Comparison of ENCODE assay signal across 9 mouse cellular contexts in genomic region chr6:90678759-90679158, GRCm38 (mm10).
DNase-seq lines count a peak whose midpoint lies in the region; ATAC-seq and TF ChIP-seq lines count a peak whose summit lies in the region.
"Had no signal": no experiment of that assay in that cellular context is flagged by ENCODE, and none has a peak within 500 bp of the region (broad histone marks: within the 10 kb centered on the region; RNA-seq: fewer than 3 reads in every experiment).

No protein-coding gene starts in this region.

- no peak for DNase-seq in forebrain, postnatal 0 days
- DNase-seq in forebrain, embryonic 11.5 days (ENCODE audit: low spot score), result no peak
- DNase-seq in heart, postnatal 10 days, result peak; percentile 41 to 53
- no peak for DNase-seq in liver, embryonic 11.5 days (ENCODE audit: low spot score)
- DNase-seq in layer of hippocampus, adult 11-12 months (ENCODE audit: low spot score), result no peak
- DNase-seq in cerebellum, adult 8-10 months, result no peak
- DNase-seq: right cerebral cortex, postnatal 4 days had no signal

- no peaks in the 10 kb centered on the region for H3K4me1 ChIP-seq in forebrain, postnatal 0 days (ENCODE audit: insufficient read depth)
- H3K4me1 ChIP-seq in forebrain, embryonic 11.5 days (replicated peaks; ENCODE audit: control insufficient read depth, insufficient read depth, low read length), result no peaks in the 10 kb centered on the region
- H3K4me1 ChIP-seq in brown adipose tissue, adult 24 weeks (ENCODE audit: control insufficient read depth, insufficient read depth, insufficient read length, low read length), result peaks cover 29% of the 10 kb centered on the region
- H3K4me1 ChIP-seq in liver, embryonic 11.5 days (replicated peaks; ENCODE audit: control insufficient read depth, insufficient read depth, low read length), result peaks cover 7% of the 10 kb centered on the region

- peaks cover 47% of the 10 kb centered on the region for H3K36me3 ChIP-seq in forebrain, postnatal 0 days (ENCODE audit: insufficient read depth)
- H3K36me3 ChIP-seq in forebrain, embryonic 11.5 days (ENCODE audit: control insufficient read depth, insufficient read depth, low read length), result peaks cover 14% of the 10 kb centered on the region
- peaks cover 44% of the 10 kb centered on the region for H3K36me3 ChIP-seq in liver, embryonic 11.5 days (ENCODE audit: control insufficient read depth, insufficient read depth, low read length)

- TF ChIP-seq CTCF in forebrain, postnatal 0 days (IDR thresholded peaks at IDR 0.05; ENCODE audit: low read depth), result no peak

- no peaks in the 10 kb centered on the region for H3K9me3 ChIP-seq in forebrain, postnatal 0 days (ENCODE audit: low read length)
- no peaks in the 10 kb centered on the region for H3K9me3 ChIP-seq in forebrain, embryonic 11.5 days (ENCODE audit: control insufficient read depth, low read length)
- H3K9me3 ChIP-seq in liver, embryonic 11.5 days (ENCODE audit: control insufficient read depth, low read length), result no peaks in the 10 kb centered on the region

- no peak overlapping the region for H3K4me2 ChIP-seq in forebrain, postnatal 0 days (ENCODE audit: low read depth)
- no peak overlapping the region for H3K4me2 ChIP-seq in forebrain, embryonic 11.5 days (ENCODE audit: low read depth, low read length, severe bottlenecking)
- no peak overlapping the region for H3K4me2 ChIP-seq in liver, embryonic 11.5 days

- intact Hi-C loops in heart, postnatal 10 days (cut with DNase I), result loop anchor here (2.0 kb wide), 1 partner anchor 14 kb away; no protein-coding TSS in a partner anchor

- no peaks in the 10 kb centered on the region for H3K27me3 ChIP-seq in forebrain, postnatal 0 days (ENCODE audit: insufficient read depth, low read length)
- no peaks in the 10 kb centered on the region for H3K27me3 ChIP-seq in forebrain, embryonic 11.5 days (ENCODE audit: control insufficient read depth, insufficient read depth, low read length)
- H3K27me3 ChIP-seq in liver, embryonic 11.5 days (replicated peaks; ENCODE audit: control insufficient read depth, insufficient read depth, low read length), result no peaks in the 10 kb centered on the region

- H3K27ac ChIP-seq in forebrain, postnatal 0 days (ENCODE audit: low read depth, low read length), result no peak overlapping the region
- no peak overlapping the region for H3K27ac ChIP-seq in forebrain, embryonic 11.5 days (ENCODE audit: low read depth, low read length)
- peak overlapping the region; percentile 91 for H3K27ac ChIP-seq in brown adipose tissue, adult 24 weeks (replicated peaks; ENCODE audit: low read depth, low read length)
- H3K27ac ChIP-seq in liver, embryonic 11.5 days (ENCODE audit: low read depth, low read length), result no peak overlapping the region

- WGBS in forebrain, postnatal 0 days, result 49% methylated on average over 4 of the region's 4 CpGs
- WGBS in forebrain, embryonic 11.5 days, result 50% methylated on average over 4 of the region's 4 CpGs
- 79% methylated on average over 4 of the region's 4 CpGs for WGBS in liver, embryonic 11.5 days

- 0 out of 2 replicates have a peak, but pooled peaks have one; percentile 16 for ATAC-seq in forebrain, postnatal 0 days
- ATAC-seq in forebrain, embryonic 11.5 days (replicated peaks; ENCODE audit: low FRiP score), result no peak
- ATAC-seq in liver, embryonic 11.5 days (replicated peaks; ENCODE audit: low FRiP score), result peak; percentile 40
- no peak for ATAC-seq in erythroid progenitor cell, adult 5-6 weeks (replicated peaks; ENCODE audit: low FRiP score, poor library complexity, severe bottlenecking)

- no peak overlapping the region for H3K9ac ChIP-seq in forebrain, postnatal 0 days
- no peak overlapping the region for H3K9ac ChIP-seq in forebrain, embryonic 11.5 days (ENCODE audit: low read length)
- H3K9ac ChIP-seq in liver, embryonic 11.5 days (ENCODE audit: low read depth, low read length), result no peak overlapping the region

- no peak overlapping the region for H3K4me3 ChIP-seq in forebrain, postnatal 0 days (ENCODE audit: low read depth, low read length)
- no peak overlapping the region for H3K4me3 ChIP-seq in forebrain, embryonic 11.5 days (ENCODE audit: low read depth, low read length)
- H3K4me3 ChIP-seq in brown adipose tissue, adult 24 weeks (ENCODE audit: insufficient read depth, low read depth, low read length), result no peak overlapping the region
- H3K4me3 ChIP-seq in liver, embryonic 11.5 days (ENCODE audit: low read depth, low read length), result no peak overlapping the region

Comparison
In these comparisons a context has a peak if more than half of its experiments do, and no peak if none do; other contexts are left out.
1. ATAC-seq: peak in forebrain, postnatal 0 days (single experiment) and liver, embryonic 11.5 days (single experiment); none in forebrain, embryonic 11.5 days (single experiment) and erythroid progenitor cell, adult 5-6 weeks (single experiment).
2. DNase-seq: peak in heart, postnatal 10 days (2 of 2); none in forebrain, postnatal 0 days (single experiment), forebrain, embryonic 11.5 days (single experiment), liver, embryonic 11.5 days (single experiment), layer of hippocampus, adult 11-12 months (single experiment) and cerebellum, adult 8-10 months (single experiment).